Mouse (Mus musculus) G1E (cell line): ENCODE measurements around the gene Plxna2.

Experiments
- CTCF ChIP-seq: IDR thresholded peaks from 2 replicates; pipeline ENCODE4 v1.5.1; 2012; ENCODE audit warnings: low read depth, low read length, inconsistent platforms, mixed read lengths
- GATA1 ChIP-seq: IDR thresholded peaks from 2 replicates; pipeline ENCODE4 v1.6.1; 2012; ENCODE audit warnings: borderline replicate concordance, low read length, inconsistent platforms, mixed read lengths

- no peak for TF ChIP-seq CTCF
- TF ChIP-seq GATA1: no peak
These were observed 203.7 kb downstream of the Plxna2 start for GRCm38 (mm10) chr1:194821721-194822120.
